Mouse (Mus musculus) limb, embryonic 15.5 days (tissue): Measurements from ENCODE around the gene Rusc1. TPM values are rescaled to one million over a fixed set of nuclear protein-coding genes. Genes with fewer than 3 reads are reported as not detected.
A peak's percentile ranks its signal among the peaks of the same experiment; 100 is the strongest.

Experiments
- ATAC-seq: fragments of 200-750 bp; cut with Nextera tagmentation; 2 replicates; pipeline ENCODE4 v1.8.0; 2017; ENCODE audit warnings: low read depth, moderate TSS enrichment; ENCODE audit not compliant: insufficient number of reproducible peaks, low FRiP score, low TSS enrichment
- H3K27ac ChIP-seq: fragments of 300-500 bp; sonication (generic); 2 replicates; pipeline ENCODE4 v1.5.1; 2015; ENCODE audit warnings: moderate library complexity, mild to moderate bottlenecking, inconsistent platforms
- H3K27me3 ChIP-seq: fragments of 300-500 bp; sonication (generic); 2 replicates; pipeline ENCODE4 v1.6.1; 2015; ENCODE audit warnings: inconsistent platforms
- H3K36me3 ChIP-seq: fragments of 300-500 bp; sonication (generic); 2 replicates; pipeline ENCODE4 v1.6.1; 2015; ENCODE audit warnings: inconsistent platforms
- H3K4me1 ChIP-seq: fragments of 300-500 bp; sonication (generic); 2 replicates; pipeline ENCODE4 v1.6.1; 2015; ENCODE audit warnings: inconsistent platforms
- H3K4me2 ChIP-seq: fragments of 300-500 bp; sonication (generic); 2 replicates; pipeline ENCODE4 v1.6.1; 2015; ENCODE audit warnings: mild to moderate bottlenecking, inconsistent platforms
- H3K4me3 ChIP-seq: fragments of 300-500 bp; sonication (generic); 2 replicates; pipeline ENCODE4 v1.5.1; 2015; ENCODE audit warnings: mild to moderate bottlenecking, inconsistent platforms
- H3K9ac ChIP-seq: fragments of 300-500 bp; sonication (generic); 2 replicates; pipeline ENCODE4 v1.6.1; 2015; ENCODE audit warnings: inconsistent platforms
- H3K9me3 ChIP-seq: fragments of 300-500 bp; sonication (generic); 2 replicates; pipeline ENCODE4 v1.6.1; 2016; ENCODE audit warnings: inconsistent platforms
- WGBS: fragments of 180-500 bp; shearing (Covaris S2); methylation state at CpG from one replicate; pipeline ENCODE4 v1.1.7; 2015; 5-methylcytosine and 5-hydroxymethylcytosine counted together
- polyA plus RNA-seq: library from polyadenylated mRNA; unstranded; fragments of >200 nt; fragmentation: Nextera tagmentation; extraction: Ambion mirVana; gene quantifications from 2 replicates; pipeline ENCODE4 v1.2.1, GENCODE M21; 2015

Gene Rusc1
- polyA plus RNA-seq, 1 experiment from 2014 or later, result 31.1 TPM

DNA sequence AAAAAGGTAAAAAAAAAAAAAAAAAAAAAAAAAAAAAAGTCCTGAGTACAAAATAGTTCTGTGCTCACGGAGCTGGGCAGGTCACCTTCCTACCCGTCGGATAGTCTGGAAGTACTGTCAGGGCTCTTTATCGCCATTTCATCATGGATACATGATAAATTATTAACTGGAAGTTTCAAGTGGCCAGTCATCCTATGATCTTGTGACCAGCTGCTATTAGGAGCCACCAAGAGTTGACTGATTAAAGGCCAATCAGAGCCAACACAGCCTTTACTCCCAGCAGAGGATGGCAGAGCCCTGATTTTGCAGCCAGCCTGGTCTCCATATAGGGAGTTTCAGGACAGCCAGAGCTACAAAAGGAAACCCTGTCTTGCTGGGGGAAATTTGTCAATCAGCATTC lies 19.9 kb upstream of the Rusc1 start:
- no peak for ATAC-seq
- Histone ChIP-seq H3K4me1 (no peaks in the 10 kb centered on the region), H3K4me2 (no peak overlapping the region), H3K9ac (no peak overlapping the region), H3K36me3 (no peaks in the 10 kb centered on the region), H3K9me3 (no peaks in the 10 kb centered on the region), H3K4me3 (no peak overlapping the region), H3K27me3 (no peaks in the 10 kb centered on the region), H3K27ac (no peak overlapping the region)
- WGBS, result 86% methylated on average over 4 of the region's 4 CpGs

DNA sequence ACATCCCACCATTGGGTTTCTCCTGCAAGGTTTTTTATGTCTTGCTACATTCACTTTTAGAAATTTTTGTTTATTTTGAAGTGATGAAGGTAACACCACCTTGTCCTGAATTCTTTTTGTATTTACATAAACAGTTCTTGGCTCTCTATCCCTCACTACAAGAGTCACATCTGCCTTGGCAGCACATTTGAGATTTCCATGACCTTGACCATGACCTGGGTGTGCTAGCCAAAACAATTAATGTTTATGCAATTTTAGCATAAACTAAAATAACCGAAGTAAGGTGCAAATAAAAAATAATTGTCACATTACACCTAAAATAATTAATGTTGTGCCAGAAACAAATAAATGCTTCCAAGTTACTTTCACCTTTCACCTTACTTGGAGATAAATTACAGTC lies 15.0 kb upstream of the Rusc1 start:
- ATAC-seq, result no peak
- Histone ChIP-seq H3K9ac (no peak overlapping the region), H3K4me1 (no peaks in the 10 kb centered on the region), H3K27ac (no peak overlapping the region), H3K4me2 (no peak overlapping the region), H3K36me3 (no peaks in the 10 kb centered on the region), H3K9me3 (no peaks in the 10 kb centered on the region), H3K4me3 (no peak overlapping the region), H3K27me3 (no peaks in the 10 kb centered on the region)
- 42% methylated on average over 1 of the region's 1 CpGs for WGBS

DNA sequence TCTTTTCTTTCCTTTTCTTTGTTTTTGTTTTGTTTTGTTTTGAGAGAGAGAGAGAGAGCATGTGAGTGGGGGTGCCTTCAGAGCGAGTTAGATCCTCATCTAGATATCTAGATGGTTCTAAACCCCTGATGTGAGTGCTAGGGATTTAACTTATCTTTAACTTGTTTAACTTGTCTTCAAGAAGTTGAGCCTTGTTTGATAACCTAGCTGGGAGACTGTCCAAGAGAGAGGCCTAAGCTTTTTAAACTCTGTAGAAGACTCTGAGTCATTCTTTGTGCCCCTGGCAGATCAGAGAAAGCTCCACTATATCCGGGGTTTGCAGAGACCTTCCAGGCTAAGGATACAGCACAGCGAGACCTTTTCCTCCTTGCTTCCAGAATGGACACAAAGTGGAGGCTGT lies 14.4 kb upstream of the Rusc1 start:
- no peak for ATAC-seq
- Histone ChIP-seq H3K4me2 (no peak overlapping the region), H3K36me3 (no peaks in the 10 kb centered on the region), H3K27ac (no peak overlapping the region), H3K27me3 (no peaks in the 10 kb centered on the region), H3K9ac (no peak overlapping the region), H3K4me1 (0 out of 2 replicates have a peak, but pooled peaks cover 3% of the 10 kb centered on the region), H3K9me3 (no peaks in the 10 kb centered on the region), H3K4me3 (no peak overlapping the region)
- WGBS, result 68% methylated on average over 3 of the region's 3 CpGs

DNA sequence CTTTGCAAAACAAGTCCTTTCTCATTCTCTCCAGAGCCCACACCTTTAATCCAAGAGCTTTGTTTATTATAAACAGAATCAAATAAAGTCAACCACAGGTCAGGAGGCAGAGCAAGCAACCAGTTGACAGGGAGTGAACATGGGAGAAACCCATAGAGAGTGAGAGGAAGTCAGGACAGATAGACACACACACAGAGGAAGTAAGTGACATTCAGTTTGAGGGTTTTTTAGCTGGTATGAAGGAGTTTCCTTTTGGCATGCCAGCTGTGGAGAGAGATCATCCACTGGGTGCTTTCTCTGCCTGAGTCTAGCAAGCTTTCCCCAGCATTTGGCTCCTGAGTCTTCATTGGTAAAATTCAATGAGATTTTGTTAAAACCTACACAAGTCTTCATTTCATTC lies 13.8 kb upstream of the Rusc1 start:
- H3K9me3 ChIP-seq, result no peaks in the 10 kb centered on the region
- H3K4me3 ChIP-seq, result no peak overlapping the region
- ATAC-seq, result no peak
- H3K4me2 ChIP-seq, result no peak overlapping the region
- no peak overlapping the region for H3K9ac ChIP-seq
- H3K36me3 ChIP-seq, result no peaks in the 10 kb centered on the region
- H3K4me1 ChIP-seq, result peaks cover 6% of the 10 kb centered on the region; the same call in 1 of the 2 replicates
- H3K27ac ChIP-seq, result no peak overlapping the region
- no peaks in the 10 kb centered on the region for H3K27me3 ChIP-seq

DNA sequence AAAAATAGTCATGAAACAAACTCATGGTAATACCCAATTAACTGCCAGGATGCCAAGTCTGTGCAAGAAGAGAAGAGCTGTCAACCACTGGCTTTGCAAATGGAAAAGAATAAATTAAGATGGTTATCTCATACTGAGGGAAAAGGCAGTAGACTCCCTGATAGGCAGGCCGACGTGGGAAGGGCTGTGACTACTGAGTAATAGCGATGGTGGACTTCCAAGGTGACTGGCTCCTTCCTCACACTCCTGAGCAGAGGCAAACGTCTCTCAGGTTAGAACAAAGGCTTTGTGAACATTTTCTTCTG lies 10.1 kb upstream of the Rusc1 start:
- Histone ChIP-seq H3K27ac (no peak overlapping the region), H3K4me1 (peaks cover 32% of the 10 kb centered on the region), H3K9ac (no peak overlapping the region), H3K4me3 (no peak overlapping the region), H3K9me3 (no peaks in the 10 kb centered on the region), H3K4me2 (no peak overlapping the region), H3K36me3 (peaks cover 17% of the 10 kb centered on the region), H3K27me3 (no peaks in the 10 kb centered on the region)
- no peak for ATAC-seq
- WGBS, result 77% methylated on average over 4 of the region's 4 CpGs

DNA sequence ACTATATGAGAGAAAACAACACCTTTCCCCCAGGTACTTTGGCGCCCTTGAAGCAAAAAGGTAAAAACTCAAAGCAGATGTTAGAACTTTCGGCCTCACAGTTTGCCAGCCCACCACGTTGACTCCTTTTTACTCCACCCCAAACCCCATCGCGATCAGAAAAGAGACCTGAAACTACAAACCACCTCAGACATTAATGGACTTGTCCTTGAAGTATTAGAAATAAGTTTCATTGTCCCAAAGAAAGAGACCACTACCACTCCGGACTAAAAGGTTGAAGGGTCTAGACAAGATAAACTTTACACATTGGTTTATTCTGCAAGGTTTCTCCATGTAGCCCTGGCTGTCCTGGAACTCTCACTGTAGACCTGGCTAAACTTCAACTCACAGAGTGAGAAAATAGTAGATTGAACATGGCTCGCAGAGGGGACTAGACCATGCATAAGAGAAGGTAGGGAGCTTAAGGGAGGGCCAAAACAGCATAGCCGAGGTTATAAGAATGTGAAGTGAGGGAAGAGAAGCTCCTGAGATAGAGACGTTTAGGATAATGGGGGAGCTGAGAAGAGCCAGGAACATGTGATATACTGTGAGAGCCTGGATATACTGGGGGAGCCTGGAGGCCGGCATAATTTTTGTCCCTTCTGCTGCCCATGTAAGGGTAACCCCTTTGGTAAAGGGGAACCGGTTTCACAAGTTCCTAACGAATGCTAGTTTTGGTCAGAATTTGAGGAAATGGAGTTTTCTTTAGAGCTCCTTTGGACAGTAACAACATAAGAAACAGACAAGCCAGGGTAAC lies 9.6 kb upstream of the Rusc1 start:
- Histone ChIP-seq H3K4me3 (peak overlapping the region; percentile 62), H3K9me3 (no peaks in the 10 kb centered on the region), H3K4me2 (peak overlapping the region; percentile 39), H3K9ac (no peak overlapping the region), H3K36me3 (peaks cover 21% of the 10 kb centered on the region), H3K4me1 (peaks cover 32% of the 10 kb centered on the region), H3K27ac (peak overlapping the region; percentile 64), H3K27me3 (no peaks in the 10 kb centered on the region)
- 52% methylated on average over 12 of the region's 12 CpGs for WGBS
- no peak for ATAC-seq

DNA sequence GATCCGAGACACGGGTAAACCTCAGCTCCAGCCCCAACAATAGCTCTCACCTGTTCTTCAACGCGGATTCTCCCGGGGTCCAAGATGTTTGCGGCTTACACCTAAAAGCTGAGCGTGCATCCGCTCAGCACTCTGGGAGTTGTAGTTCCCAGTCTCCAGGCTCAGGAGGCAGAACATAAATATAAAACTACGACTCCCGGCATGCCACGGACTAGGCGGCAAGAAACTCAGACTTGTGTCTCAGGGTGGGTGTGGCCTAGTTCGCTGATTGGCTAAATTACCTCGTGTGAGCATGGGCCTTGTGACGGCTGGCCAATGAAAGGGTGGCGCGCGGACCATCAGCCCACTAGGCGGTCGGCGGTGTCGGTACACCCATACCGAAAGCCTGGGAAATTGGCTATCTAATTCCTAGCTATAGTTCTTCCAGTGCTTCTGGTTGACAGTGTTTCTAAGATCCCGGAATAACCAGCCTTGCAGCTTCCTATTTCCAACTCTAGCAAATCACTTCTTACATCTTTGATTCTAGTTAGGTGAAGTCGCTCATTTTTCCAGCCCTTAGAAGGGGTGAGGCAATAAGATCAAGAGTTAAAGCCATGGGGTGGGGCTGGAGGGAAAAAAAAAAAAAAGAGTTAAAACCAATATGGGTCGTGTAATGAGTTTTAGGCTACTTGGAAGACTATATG lies 8.8 kb upstream of the Rusc1 start, which contains the start of gene Fdps:
Gene Fdps, minus strand, starts transcription at position 148 of the 683 bp plus-strand sequence.
- H3K36me3 ChIP-seq, result peaks cover 26% of the 10 kb centered on the region
- WGBS, result under 1% methylated on average over 26 of the region's 26 CpGs
- no peaks in the 10 kb centered on the region for H3K27me3 ChIP-seq
- peak within 1 kb of the TSS; percentile 67 for H3K9ac ChIP-seq
- H3K4me1 ChIP-seq, result peaks cover 32% of the 10 kb centered on the region
- ATAC-seq, result peak; percentile 98
- H3K4me3 ChIP-seq, result peak within 1 kb of the TSS; percentile 62
- peak within 1 kb of the TSS; percentile 84 for H3K4me2 ChIP-seq
- peak within 1 kb of the TSS; percentile 82 for H3K27ac ChIP-seq
- H3K9me3 ChIP-seq, result no peaks in the 10 kb centered on the region

DNA sequence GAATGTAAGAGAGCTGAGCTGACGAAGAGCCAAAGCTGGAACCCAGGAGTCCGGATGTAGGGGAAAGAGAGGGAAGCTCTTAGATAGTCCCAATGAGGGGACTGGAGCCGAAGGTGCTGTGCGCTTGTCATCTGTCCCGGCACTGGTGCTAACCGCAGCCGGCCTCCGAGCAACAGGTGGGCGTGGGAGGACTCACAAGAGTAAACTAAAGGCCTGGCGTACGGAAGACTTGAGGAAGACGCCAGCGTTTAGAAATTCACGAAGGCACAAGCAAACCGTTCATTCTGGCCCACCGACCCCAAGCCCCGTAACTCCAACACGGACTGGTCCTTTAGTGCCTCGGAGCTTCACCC lies 8.3 kb upstream of the Rusc1 start:
- Histone ChIP-seq H3K4me2 (peak overlapping the region; percentile 84), H3K9me3 (no peaks in the 10 kb centered on the region), H3K4me1 (peaks cover 32% of the 10 kb centered on the region), H3K27ac (peak overlapping the region; percentile 82), H3K4me3 (peak overlapping the region; percentile 62), H3K36me3 (peaks cover 31% of the 10 kb centered on the region), H3K9ac (peak overlapping the region; percentile 67), H3K27me3 (no peaks in the 10 kb centered on the region)
- ATAC-seq, result no peak
- WGBS, result 0% methylated on average over 19 of the region's 19 CpGs

DNA sequence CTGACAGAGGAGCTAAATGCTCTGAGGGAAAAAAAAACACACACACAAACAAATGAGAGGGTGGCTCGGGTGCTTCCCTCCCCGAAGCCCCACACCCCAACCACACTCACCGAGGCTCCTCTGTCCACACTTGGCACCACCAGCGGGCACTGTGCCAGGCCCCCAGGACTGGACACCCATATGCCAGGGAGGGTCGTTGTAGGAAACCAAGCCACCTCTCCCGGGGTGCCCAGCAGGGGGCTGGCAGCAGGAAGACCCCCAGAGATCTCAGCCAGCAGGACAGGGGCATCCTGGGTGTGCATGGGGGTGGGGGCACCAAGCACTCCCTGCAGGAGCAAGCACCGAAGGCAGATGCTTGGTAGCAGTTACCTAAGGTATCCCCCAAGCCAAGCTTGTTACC lies 7.7 kb upstream of the Rusc1 start, which contains the start of gene Gm43738:
Gene Gm43738, minus strand, starts transcription at position 289 of the 400 bp plus-strand sequence.
- WGBS, result 33% methylated on average over 7 of the region's 7 CpGs
- ATAC-seq, result no peak
- peak within 1 kb of the TSS; percentile 82 for H3K27ac ChIP-seq
- H3K4me1 ChIP-seq, result peaks cover 32% of the 10 kb centered on the region
- H3K4me3 ChIP-seq, result peak within 1 kb of the TSS; percentile 62
- no peaks in the 10 kb centered on the region for H3K27me3 ChIP-seq
- H3K4me2 ChIP-seq, result peak within 1 kb of the TSS; percentile 84
- H3K9me3 ChIP-seq, result no peaks in the 10 kb centered on the region
- H3K36me3 ChIP-seq, result peaks cover 37% of the 10 kb centered on the region
- peak within 1 kb of the TSS; percentile 67 for H3K9ac ChIP-seq

DNA sequence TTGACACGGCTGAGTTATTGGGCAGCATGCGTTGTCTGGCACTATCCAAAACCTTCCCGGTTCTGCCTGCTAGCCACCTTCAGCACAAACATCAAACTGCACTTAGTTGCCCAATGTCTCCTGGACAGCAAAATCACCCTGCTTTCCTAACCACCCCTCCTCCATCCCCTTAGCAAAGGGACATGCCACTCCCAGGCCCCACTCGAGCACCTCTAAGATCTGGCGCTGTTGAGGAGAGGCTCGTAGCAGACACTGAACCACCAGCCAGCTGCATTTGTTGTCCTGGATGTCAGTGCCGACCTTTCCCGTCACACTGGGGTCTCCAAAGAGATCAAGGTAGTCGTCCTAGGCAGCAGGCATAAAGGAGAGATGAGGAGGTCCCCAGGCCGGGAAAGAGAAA lies 910 bp upstream of the Rusc1 start:
- Histone ChIP-seq H3K4me2 (no peak overlapping the region), H3K4me3 (no peak overlapping the region), H3K9me3 (no peaks in the 10 kb centered on the region), H3K27ac (no peak overlapping the region), H3K27me3 (peaks cover 11% of the 10 kb centered on the region; the same call in 1 of the 2 replicates), H3K36me3 (peaks cover 46% of the 10 kb centered on the region), H3K9ac (no peak overlapping the region), H3K4me1 (peaks cover 32% of the 10 kb centered on the region)
- WGBS, result 79% methylated on average over 10 of the region's 10 CpGs
- ATAC-seq, result no peak

DNA sequence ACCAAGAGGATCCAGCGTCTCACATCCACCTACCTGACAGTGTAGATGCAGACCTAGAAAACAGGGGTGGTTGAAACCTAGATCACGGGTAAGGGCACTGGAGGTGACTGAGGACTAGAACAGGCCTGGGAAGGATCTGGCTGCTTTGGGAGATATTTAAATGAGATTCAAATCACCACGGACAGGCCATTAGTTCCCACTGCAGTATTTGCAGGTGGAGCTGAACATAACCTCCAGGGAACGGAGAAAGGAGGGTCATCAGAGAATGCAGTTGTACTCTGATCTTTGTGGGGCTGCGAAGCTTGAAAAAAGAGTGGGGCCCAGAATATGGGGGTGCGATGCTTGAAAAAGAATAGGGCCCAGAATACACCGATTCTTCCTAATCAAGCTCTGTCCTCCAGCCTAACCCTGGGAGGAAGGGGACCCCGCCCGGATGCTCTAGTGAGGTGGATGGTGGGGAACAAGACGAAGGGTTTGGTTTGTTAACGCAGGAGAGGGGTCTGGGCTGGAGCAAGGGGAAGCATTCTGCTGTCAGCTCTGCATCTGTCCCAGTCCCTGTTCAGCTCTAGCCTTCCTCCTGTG lies 511 bp downstream of the Rusc1 start:
- H3K36me3 ChIP-seq, result peaks cover 47% of the 10 kb centered on the region
- ATAC-seq, result no peak
- H3K4me1 ChIP-seq, result peaks cover 45% of the 10 kb centered on the region
- peak overlapping the region; percentile 97 for H3K4me2 ChIP-seq
- H3K27me3 ChIP-seq, result peaks cover 11% of the 10 kb centered on the region; the same call in 1 of the 2 replicates
- 20% methylated on average over 11 of the region's 11 CpGs for WGBS
- peak overlapping the region; percentile 65 for H3K4me3 ChIP-seq
- no peak overlapping the region for H3K27ac ChIP-seq
- peak overlapping the region; percentile 57 for H3K9ac ChIP-seq
- H3K9me3 ChIP-seq, result no peaks in the 10 kb centered on the region
